Mouse (Mus musculus) adrenal gland, postnatal 0 days (tissue): Measurements from ENCODE around the gene Prl2c3. TPM values are rescaled to one million over a fixed set of nuclear protein-coding genes. Genes with fewer than 3 reads are reported as not detected.

Experiments
- polyA plus RNA-seq: library from polyadenylated mRNA; unstranded; fragments of >200 nt; fragmentation: Nextera tagmentation; extraction: Ambion mirVana; gene quantifications from 2 replicates; pipeline ENCODE4 v1.2.1, GENCODE M21; 2015

The Prl2c3 gene
- 0.39 TPM in 1 of 2 replicates, not detected in the other for polyA plus RNA-seq

DNA sequence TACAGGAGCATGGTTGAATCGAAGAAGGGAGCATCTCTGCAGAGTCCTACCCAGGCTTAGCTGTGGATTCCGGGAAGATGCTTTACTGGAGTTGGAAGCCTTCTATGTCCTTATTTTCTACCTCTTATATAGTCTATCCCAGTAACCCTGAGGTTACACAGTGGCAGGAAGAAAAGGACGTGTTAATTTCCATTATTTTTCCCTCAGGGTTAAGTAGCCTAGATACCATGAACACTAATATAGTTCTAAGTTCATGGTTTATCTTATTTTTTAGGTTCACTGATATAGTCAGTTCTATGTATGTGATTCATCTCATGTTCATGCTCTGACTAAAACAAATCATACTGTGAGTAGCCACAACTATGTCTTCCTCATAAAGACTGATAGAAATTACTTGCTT is at the start of gene Prl2c3:
Gene Prl2c3, minus strand, starts transcription at position 101 of the 400 bp plus-strand sequence.

Other genes with a start within 250 kb of the Prl2c3 start
- 6.9 and 16.6 TPM in 2 replicates for gene Ero1lb, start 234.2 kb downstream of the Prl2c3 start, polyA plus RNA-seq
- gene Prl2c2, start 205.3 kb upstream of the Prl2c3 start, polyA plus RNA-seq: 0.25 TPM in 1 of 2 replicates, not detected in the other